Mouse (Mus musculus): ENCODE results near the gene Faf2. TPM values are rescaled to one million over a fixed set of nuclear protein-coding genes. Genes with fewer than 3 reads are reported as not detected.
"Not testable (repeated sequence)": the region's sequence is repeated elsewhere in the genome, so short reads cannot be mapped to it uniquely, and the experiment has no call there.

Faf2 gene
- polyA plus RNA-seq, 2 experiments, result 50.1 to 99.2 TPM

- Histone ChIP-seq H3K9me3 (ENCODE audit: control insufficient read depth, low read length) (no peaks in the 10 kb centered on the region), H3K4me2 (replicated peaks; ENCODE audit: low read depth, low read length, severe bottlenecking) (peak within 1 kb of the TSS; percentile 79), H3K27me3 (ENCODE audit: control insufficient read depth, insufficient read depth, low read length) (no peaks in the 10 kb centered on the region), H3K4me3 (replicated peaks; ENCODE audit: low read length) (peak within 1 kb of the TSS; percentile 52), H3K36me3 (ENCODE audit: control insufficient read depth, insufficient read depth, low read length) (no peaks in the 10 kb centered on the region), H3K27ac (replicated peaks; ENCODE audit: low read depth, low read length) (no peak within 1 kb of the TSS), H3K9ac (ENCODE audit: low read depth, low read length, severe bottlenecking) (peak within 1 kb of the TSS; percentile 60), H3K4me1 (ENCODE audit: control insufficient read depth, insufficient read depth, low read length) (peaks cover 4% of the 10 kb centered on the region; the same call in 1 of the 2 replicates)
- TF ChIP-seq POLR2A (IDR thresholded peaks at IDR 0.05; ENCODE audit: borderline replicate concordance, extremely low read depth, insufficient read depth, insufficient read length), result no peak
- DNase-seq (ENCODE audit: low spot score), result peak; percentile 67
- 2% methylated on average over 39 of the region's 66 CpGs for WGBS
- ATAC-seq (ENCODE audit: low FRiP score, low read depth), result peak; percentile 74
Measured at GRCm38 (mm10) chr13:54610972-54611754, 10.4 kb upstream of the Faf2 start, which contains the start of gene Cltb. TSS of gene Cltb (minus strand) at chr13:54611344.

GRCm38 (mm10) chr13:54613141-54613540 lies 8.4 kb upstream of the Faf2 start:
- DNase-seq (ENCODE audit: low spot score); H3K36me3 ChIP-seq (ENCODE audit: control insufficient read depth, insufficient read depth, low read length); H3K4me3 ChIP-seq (replicated peaks; ENCODE audit: low read length); ATAC-seq (ENCODE audit: low FRiP score, low read depth); H3K4me2 ChIP-seq (replicated peaks; ENCODE audit: low read depth, low read length, severe bottlenecking); H3K9ac ChIP-seq (ENCODE audit: low read depth, low read length, severe bottlenecking); H3K9me3 ChIP-seq (ENCODE audit: control insufficient read depth, low read length); H3K27ac ChIP-seq (replicated peaks; ENCODE audit: low read depth, low read length); H3K4me1 ChIP-seq (ENCODE audit: control insufficient read depth, insufficient read depth, low read length); H3K27me3 ChIP-seq (ENCODE audit: control insufficient read depth, insufficient read depth, low read length): not testable (repeated sequence)
- WGBS, result 86% methylated on average over 8 of the region's 8 CpGs

- ATAC-seq (ENCODE audit: low FRiP score, low read depth), result no peak
- WGBS, result 75% methylated on average over 8 of the region's 8 CpGs
Measured at GRCm38 (mm10) chr13:54616307-54616706, 5.3 kb upstream of the Faf2 start.

GRCm38 (mm10) chr13:54616998-54617397 lies 4.6 kb upstream of the Faf2 start:
- no peak overlapping the region for H3K9ac ChIP-seq (ENCODE audit: low read depth, low read length, severe bottlenecking)
- WGBS, result 60% methylated on average over 6 of the region's 6 CpGs
- H3K4me2 ChIP-seq (replicated peaks; ENCODE audit: low read depth, low read length, severe bottlenecking), result no peak overlapping the region
- TF ChIP-seq POLR2A (IDR thresholded peaks at IDR 0.05; ENCODE audit: borderline replicate concordance, extremely low read depth, insufficient read depth, insufficient read length), result no peak
- no peak overlapping the region for H3K4me3 ChIP-seq (replicated peaks; ENCODE audit: low read length)
- DNase-seq (ENCODE audit: low spot score), result no peak
- H3K36me3 ChIP-seq (ENCODE audit: control insufficient read depth, insufficient read depth, low read length), result no peaks in the 10 kb centered on the region
- no peak overlapping the region for H3K27ac ChIP-seq (replicated peaks; ENCODE audit: low read depth, low read length)
- no peak for ATAC-seq (ENCODE audit: low FRiP score, low read depth)
- no peaks in the 10 kb centered on the region for H3K9me3 ChIP-seq (ENCODE audit: control insufficient read depth, low read length)
- H3K27me3 ChIP-seq (ENCODE audit: control insufficient read depth, insufficient read depth, low read length), result no peaks in the 10 kb centered on the region
- no peaks in the 10 kb centered on the region for H3K4me1 ChIP-seq (ENCODE audit: control insufficient read depth, insufficient read depth, low read length)

More at GRCm38 (mm10) chr13:54616307-54616706, 5.3 kb upstream of the Faf2 start:
- DNase-seq (ENCODE audit: low spot score), result no peak
- Histone ChIP-seq H3K9ac (ENCODE audit: low read depth, low read length, severe bottlenecking) (no peak overlapping the region), H3K4me1 (ENCODE audit: control insufficient read depth, insufficient read depth, low read length) (no peaks in the 10 kb centered on the region), H3K27ac (replicated peaks; ENCODE audit: low read depth, low read length) (no peak overlapping the region), H3K36me3 (ENCODE audit: control insufficient read depth, insufficient read depth, low read length) (no peaks in the 10 kb centered on the region), H3K9me3 (ENCODE audit: control insufficient read depth, low read length) (no peaks in the 10 kb centered on the region), H3K4me2 (replicated peaks; ENCODE audit: low read depth, low read length, severe bottlenecking) (no peak overlapping the region), H3K4me3 (replicated peaks; ENCODE audit: low read length) (no peak overlapping the region), H3K27me3 (ENCODE audit: control insufficient read depth, insufficient read depth, low read length) (no peaks in the 10 kb centered on the region)
- TF ChIP-seq POLR2A (IDR thresholded peaks at IDR 0.05; ENCODE audit: borderline replicate concordance, extremely low read depth, insufficient read depth, insufficient read length), result no peak

- DNase-seq (ENCODE audit: low spot score) (no peak), ATAC-seq (ENCODE audit: low FRiP score, low read depth) (peak; percentile 19; the same call in 1 of the 2 replicates)
- 1% methylated on average over 25 of the region's 27 CpGs for WGBS
- TF ChIP-seq POLR2A (IDR thresholded peaks at IDR 0.05; ENCODE audit: borderline replicate concordance, extremely low read depth, insufficient read depth, insufficient read length), result no peak
- H3K9ac ChIP-seq (ENCODE audit: low read depth, low read length, severe bottlenecking), result peak overlapping the region; percentile 97
- peaks cover 6% of the 10 kb centered on the region for H3K4me1 ChIP-seq (ENCODE audit: control insufficient read depth, insufficient read depth, low read length)
- H3K4me2 ChIP-seq (replicated peaks; ENCODE audit: low read depth, low read length, severe bottlenecking), result peak overlapping the region; percentile 71
- peak overlapping the region; percentile 87 for H3K27ac ChIP-seq (replicated peaks; ENCODE audit: low read depth, low read length)
- H3K9me3 ChIP-seq (ENCODE audit: control insufficient read depth, low read length), result no peaks in the 10 kb centered on the region
- peak overlapping the region; percentile 95 for H3K4me3 ChIP-seq (replicated peaks; ENCODE audit: low read length)
- H3K27me3 ChIP-seq (ENCODE audit: control insufficient read depth, insufficient read depth, low read length), result no peaks in the 10 kb centered on the region
- no peaks in the 10 kb centered on the region for H3K36me3 ChIP-seq (ENCODE audit: control insufficient read depth, insufficient read depth, low read length)
Measured at GRCm38 (mm10) chr13:54621960-54622521, 457 bp downstream of the Faf2 start.

Data from limb, embryonic 14.5 days (tissue).